Mouse (Mus musculus): Measurements from ENCODE around the gene Duoxa1. TPM values are rescaled to one million over a fixed set of nuclear protein-coding genes. Genes with fewer than 3 reads are reported as not detected.
A peak's percentile ranks its signal among the peaks of the same experiment; 100 is the strongest.
"Not testable (repeated sequence)": the region's sequence is repeated elsewhere in the genome, so short reads cannot be mapped to it uniquely, and the experiment has no call there.

Gene Duoxa1
- total RNA-seq, 2 experiments from 2014 or later: 0.33 TPM; not detected in 1

DNA sequence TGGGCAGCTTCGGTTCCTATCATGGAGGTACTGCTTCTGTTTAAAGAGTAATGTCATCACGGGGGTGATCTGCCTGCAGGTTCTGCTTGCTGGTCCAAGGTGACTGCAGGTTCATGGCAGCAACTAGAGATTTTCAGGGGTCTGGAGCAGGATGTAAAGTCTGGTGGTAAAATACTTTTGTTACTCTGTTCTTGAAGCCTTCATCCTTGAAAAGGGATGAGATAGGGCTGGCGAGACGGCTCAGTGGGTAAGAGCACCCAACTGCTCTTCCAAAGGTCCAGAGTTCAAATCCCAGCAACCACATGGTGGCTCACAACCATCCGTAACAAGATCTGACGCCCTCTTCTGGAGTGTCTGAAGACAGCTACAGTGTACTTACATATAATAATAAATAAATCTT lies 16.8 kb upstream of the Duoxa1 start:
- DNase-seq: not testable (repeated sequence)

- no peak for DNase-seq
Observed at GRCm38 (mm10) chr2:122327986-122328385, 14.5 kb upstream of the Duoxa1 start.

DNA sequence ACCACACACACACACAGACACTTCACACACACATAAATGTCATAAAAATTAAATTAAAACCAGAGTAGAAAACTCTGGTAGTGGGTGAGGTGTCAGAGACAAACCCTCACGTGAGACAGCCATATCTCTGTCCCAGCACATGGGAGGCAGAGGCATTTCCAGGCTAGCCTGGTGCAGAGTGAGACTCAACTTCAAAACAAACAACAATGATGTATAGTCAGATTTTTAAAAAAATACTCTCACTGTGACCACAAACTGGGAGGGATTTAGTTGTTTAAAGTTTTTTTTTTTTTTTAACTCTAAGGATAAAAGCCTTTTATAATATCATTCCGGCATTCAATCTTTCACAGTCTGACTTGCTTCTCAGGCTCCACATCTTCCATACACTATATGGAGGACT lies 11.8 kb upstream of the Duoxa1 start:
- no peak for DNase-seq

DNA sequence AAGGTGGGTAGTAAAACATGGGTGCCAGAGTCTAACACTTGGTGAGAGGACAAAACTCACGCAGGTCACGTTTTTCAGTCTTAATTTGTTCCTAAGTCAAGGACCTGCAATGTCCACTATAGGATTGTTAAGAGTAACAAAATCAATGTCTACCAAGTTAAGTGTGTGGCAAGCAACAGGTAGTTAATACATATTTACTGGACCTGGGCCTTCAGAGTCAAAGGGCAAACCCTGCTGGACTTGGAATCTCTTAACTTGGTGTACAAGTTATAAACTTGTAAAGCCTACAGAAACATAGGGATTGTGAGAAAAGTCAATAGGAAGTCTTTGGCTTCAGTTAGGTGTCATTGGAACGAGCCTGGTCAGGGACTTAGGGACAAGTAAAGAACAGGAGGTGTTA lies 11.1 kb upstream of the Duoxa1 start:
- DNase-seq: no peak

DNA sequence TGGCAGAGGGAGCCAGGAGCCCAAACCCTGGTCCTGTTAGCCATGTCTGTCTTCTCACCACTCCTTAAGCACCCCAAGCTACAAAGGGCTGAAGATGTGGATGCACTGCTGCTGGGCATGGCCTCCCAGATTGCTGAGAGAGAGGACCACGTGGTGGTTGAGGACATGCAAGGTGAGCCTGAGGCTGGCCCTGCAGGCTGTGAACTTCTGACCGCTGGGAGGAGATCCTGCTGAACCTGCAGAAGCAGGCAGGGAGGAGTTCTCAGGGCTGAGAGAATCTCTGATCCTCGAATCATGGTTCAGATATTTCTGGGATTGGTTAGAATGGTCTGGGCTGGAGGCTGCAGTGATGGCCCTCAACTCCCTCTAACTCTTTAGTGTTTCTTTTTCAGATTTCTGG lies 10.4 kb upstream of the Duoxa1 start:
- no peak for DNase-seq

DNA sequence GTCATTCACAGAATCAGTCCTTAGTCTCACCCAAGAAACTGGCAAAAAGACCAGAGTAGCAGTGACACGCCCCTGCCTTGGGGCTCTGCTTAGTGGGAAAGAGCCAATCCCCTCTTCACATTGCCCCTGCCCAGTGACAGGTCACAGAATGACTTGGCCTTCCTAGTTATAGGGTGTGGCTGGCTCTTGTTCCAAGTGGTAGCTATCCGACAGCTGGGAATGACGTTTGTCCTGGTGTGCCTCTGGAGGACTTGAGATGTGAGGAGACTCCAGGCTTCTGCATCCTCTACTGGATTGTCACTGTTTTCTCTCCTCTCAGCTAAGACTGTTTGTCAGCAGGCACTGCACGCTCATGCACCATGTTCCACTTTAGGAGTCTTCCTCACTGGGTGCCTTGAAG lies 3.9 kb upstream of the Duoxa1 start:
- DNase-seq: no peak

DNA sequence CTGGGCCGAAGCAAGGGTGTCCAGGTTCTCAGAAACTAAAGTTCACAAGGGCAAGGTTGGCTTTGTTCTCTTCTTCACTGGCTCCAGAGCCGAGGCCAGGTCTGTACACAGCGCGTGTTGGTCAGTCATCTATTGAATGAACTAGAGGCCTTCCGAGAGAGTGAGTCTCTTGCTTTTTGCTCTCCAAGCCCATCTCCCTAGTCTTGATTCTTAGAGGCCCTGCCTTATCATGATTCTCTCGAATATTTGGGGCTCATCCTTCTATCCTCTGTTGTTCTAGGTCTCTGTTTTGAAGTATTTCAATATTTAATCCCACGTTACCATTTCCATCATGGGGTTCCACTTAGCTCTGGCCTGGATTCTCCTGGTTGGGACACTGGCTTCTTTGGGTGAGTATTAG lies 1.8 kb upstream of the Duoxa1 start, which contains the start of gene Duox1:
TSS of gene Duox1 (plus strand) at position 301 of the 400 bp plus-strand sequence.
- no peak for DNase-seq

- DNase-seq: peak; percentile 67
Observed at GRCm38 (mm10) chr2:122312722-122313417, 660 bp downstream of the Duoxa1 start.

GRCm38 (mm10) chr2:122311561-122311960 lies 2.0 kb downstream of the Duoxa1 start:
- no peak for DNase-seq

DNA sequence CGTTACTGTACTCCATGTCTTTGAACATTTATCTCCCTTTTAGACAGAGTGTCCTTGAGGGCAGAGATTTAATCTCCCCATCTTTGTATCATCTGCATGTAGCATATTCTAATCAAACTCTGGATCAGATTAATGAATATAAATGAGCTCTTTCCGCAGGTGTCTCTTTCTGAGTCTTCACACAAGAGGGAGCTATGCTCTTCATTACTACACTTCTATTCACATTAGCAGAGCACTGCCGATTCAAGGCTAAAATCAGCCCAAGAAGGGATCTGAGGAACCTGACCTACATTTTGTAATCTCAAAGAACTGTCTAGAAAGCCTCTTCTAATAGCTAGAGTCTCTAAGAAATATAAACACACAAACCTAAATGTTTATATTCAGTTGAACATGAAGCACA lies 3.9 kb downstream of the Duoxa1 start:
- DNase-seq: no peak

GRCm38 (mm10) chr2:122306184-122306583 lies 7.3 kb downstream of the Duoxa1 start:
- DNase-seq: peak; percentile 63

- DNase-seq: no peak
Observed at GRCm38 (mm10) chr2:122305097-122305892, 8.2 kb downstream of the Duoxa1 start.

GRCm38 (mm10) chr2:122304544-122304943 lies 9.0 kb downstream of the Duoxa1 start:
- no peak for DNase-seq

DNA sequence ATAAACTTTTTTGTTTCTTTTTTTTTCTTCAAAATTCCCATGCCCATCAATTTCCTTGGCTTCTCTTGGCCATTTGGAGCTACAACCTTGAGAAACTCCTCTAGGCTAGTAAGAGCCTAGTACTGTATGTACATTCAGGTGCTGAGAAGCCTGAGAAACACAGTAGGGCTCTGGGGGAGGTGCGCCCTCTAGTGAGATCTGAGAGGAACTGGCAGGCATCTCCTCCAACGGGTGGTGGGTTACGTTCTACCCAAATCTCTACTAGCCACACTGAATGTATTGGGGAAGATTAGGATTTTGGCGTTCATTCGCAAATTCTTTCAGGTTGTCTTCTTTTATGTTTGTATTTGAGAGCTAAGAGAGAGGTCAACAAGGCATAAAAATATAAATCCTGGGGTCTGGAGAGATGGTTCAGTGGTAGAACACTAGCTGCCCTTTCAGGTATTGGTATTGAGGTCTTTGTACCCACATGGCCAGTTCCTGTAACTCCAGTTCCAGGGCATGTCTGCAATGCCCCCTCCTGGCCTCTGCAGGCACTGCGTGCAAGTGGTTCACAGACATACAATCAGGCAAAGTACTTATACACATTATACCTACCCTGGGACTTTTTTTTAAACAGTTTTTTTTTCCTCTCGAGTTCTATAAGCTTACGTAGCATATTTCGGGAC lies 10.8 kb downstream of the Duoxa1 start:
- DNase-seq: peak; percentile 74

GRCm38 (mm10) chr2:122301921-122302573 lies 11.5 kb downstream of the Duoxa1 start:
- DNase-seq: no peak

GRCm38 (mm10) chr2:122301081-122301920 lies 12.2 kb downstream of the Duoxa1 start:
- DNase-seq: peak; percentile 61

DNA sequence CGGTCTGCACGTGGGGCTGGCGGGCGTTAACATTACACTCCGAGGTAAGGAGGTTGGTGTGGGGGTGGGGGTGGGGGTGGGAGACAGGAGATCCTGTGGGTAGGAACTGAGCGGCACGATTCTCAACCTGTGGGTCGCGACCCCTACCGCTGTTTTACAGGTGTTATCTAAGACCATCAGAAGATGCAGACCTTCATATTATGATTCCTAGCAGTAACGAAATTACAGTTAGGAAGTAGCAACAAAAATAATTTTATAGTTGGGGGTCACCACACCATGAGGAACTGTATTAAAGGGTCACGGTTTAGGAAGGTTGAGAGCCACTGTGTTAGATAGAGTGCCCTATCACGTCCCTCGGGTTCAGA lies 12.9 kb downstream of the Duoxa1 start:
- DNase-seq: no peak

DNA sequence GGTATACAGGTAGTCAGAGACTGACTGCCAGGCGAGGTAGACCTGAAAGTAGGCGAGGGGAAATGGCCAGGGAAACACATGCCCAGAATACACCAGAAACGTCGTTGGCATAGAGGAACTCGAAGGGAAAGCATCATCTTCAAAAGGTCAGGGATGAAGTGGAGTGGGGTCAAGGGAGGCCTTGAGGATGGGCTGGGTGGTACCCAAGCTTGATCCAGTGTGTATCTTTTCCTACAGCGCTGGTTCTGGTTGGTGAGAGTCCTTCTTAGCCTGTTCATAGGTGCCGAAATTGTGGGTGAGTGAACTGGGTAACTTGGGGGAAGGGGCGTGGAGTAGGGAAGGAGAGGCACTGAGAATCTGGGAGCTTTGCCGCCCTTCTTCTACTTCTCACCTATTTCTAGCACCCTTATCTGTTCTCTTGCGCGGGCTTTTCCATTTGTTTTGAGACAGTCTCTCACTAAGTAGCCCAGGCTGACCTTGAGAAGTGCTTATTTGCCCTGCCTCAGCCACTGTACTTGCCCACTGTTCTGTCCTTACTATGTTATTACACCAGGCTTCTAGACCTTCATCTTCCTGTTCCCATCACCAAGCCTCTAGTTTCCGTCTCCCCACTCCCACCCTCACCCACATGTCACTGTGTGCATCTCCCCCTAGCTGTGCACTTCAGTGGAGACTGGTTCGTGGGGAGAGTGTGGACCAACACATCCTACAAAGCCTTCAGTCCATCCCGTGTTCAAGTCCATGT lies 13.4 kb downstream of the Duoxa1 start:
- no peak for DNase-seq

GRCm38 (mm10) chr2:122298596-122299490 lies 14.7 kb downstream of the Duoxa1 start, which contains the start of gene Duoxa2:
TSS of gene Duoxa2 (plus strand) at chr2:122298900.
- peak; percentile 19 for DNase-seq

GRCm38 (mm10) chr2:122298096-122298499 lies 15.4 kb downstream of the Duoxa1 start, which contains the start of gene Duox2:
TSS of gene Duox2 (minus strand) at chr2:122298449.
- no peak for DNase-seq
